Mouse (Mus musculus) limb, embryonic 14.5 days (tissue): ENCODE measurements at regions not wholly inside any gene's neighbourhood (a gene's known extent, or its start where the extent isn't known, plus 50 kb on each side); places are given as distances from the start of the nearest gene placed in this dataset.
A peak's percentile ranks its signal among the peaks of the same experiment; 100 is the strongest.

Experiments
- ATAC-seq: fragments of 200-750 bp; cut with Nextera tagmentation; 2 replicates; pipeline ENCODE4 v1.8.0; 2017; ENCODE audit warnings: low read depth, moderate number of reproducible peaks, moderate TSS enrichment; ENCODE audit not compliant: low FRiP score
- DNase-seq: peaks from one replicate; pipeline ENCODE4 v3.0.0-alpha.2; 2015; ENCODE audit warnings: low spot score
- H3K27ac ChIP-seq: fragments of 300-500 bp; sonication (generic); replicated peaks from 2 replicates; pipeline ENCODE4 v1.5.1; 2014; ENCODE audit warnings: low read depth, mild to moderate bottlenecking, low read length, moderate library complexity, mixed read lengths
- H3K27me3 ChIP-seq: fragments of 300-500 bp; sonication (generic); 2 replicates; pipeline ENCODE4 v1.6.1; 2014; ENCODE audit warnings: low read length, mixed read lengths; ENCODE audit not compliant: control insufficient read depth, insufficient read depth
- H3K36me3 ChIP-seq: fragments of 300-500 bp; sonication (generic); 2 replicates; pipeline ENCODE4 v1.6.1; 2014; ENCODE audit warnings: mild to moderate bottlenecking, low read length, moderate library complexity, mixed read lengths; ENCODE audit not compliant: control insufficient read depth, insufficient read depth
- H3K4me1 ChIP-seq: fragments of 300-500 bp; sonication (generic); 2 replicates; pipeline ENCODE4 v1.6.1; 2014; ENCODE audit warnings: antibody characterized with exemption, low read length, mixed read lengths; ENCODE audit not compliant: control insufficient read depth, insufficient read depth
- H3K4me2 ChIP-seq: fragments of 300-500 bp; sonication (generic); replicated peaks from 2 replicates; pipeline ENCODE4 v1.6.1; 2014; ENCODE audit warnings: low read depth, mild to moderate bottlenecking, low read length, moderate library complexity; ENCODE audit not compliant: severe bottlenecking
- H3K4me3 ChIP-seq: fragments of 300-500 bp; sonication (generic); replicated peaks from 2 replicates; pipeline ENCODE4 v1.5.1; 2014; ENCODE audit warnings: low read length
- H3K9ac ChIP-seq: fragments of 300-500 bp; sonication (generic); 2 replicates; pipeline ENCODE4 v1.6.1; 2014; ENCODE audit warnings: mild to moderate bottlenecking, low read depth, low read length, moderate library complexity; ENCODE audit not compliant: severe bottlenecking
- H3K9me3 ChIP-seq: fragments of 300-500 bp; sonication (generic); 2 replicates; pipeline ENCODE4 v1.6.1; 2016; ENCODE audit warnings: low read length; ENCODE audit not compliant: control insufficient read depth
- POLR2A ChIP-seq: fragments of 200-500 bp; IDR thresholded peaks from 2 replicates; pipeline ENCODE4 v1.8.0; 2012; ENCODE audit warnings: inconsistent platforms, mild to moderate bottlenecking, moderate library complexity, borderline replicate concordance; ENCODE audit not compliant: insufficient read depth, insufficient read length; ENCODE audit errors: extremely low read depth
- WGBS: fragments of 180-500 bp; shearing (Covaris S2); extraction: QIAGEN DNeasy Blood & Tissue Kit; methylation state at CpG from one replicate; pipeline ENCODE4 v1.1.7; 2014; 5-methylcytosine and 5-hydroxymethylcytosine counted together

DNA sequence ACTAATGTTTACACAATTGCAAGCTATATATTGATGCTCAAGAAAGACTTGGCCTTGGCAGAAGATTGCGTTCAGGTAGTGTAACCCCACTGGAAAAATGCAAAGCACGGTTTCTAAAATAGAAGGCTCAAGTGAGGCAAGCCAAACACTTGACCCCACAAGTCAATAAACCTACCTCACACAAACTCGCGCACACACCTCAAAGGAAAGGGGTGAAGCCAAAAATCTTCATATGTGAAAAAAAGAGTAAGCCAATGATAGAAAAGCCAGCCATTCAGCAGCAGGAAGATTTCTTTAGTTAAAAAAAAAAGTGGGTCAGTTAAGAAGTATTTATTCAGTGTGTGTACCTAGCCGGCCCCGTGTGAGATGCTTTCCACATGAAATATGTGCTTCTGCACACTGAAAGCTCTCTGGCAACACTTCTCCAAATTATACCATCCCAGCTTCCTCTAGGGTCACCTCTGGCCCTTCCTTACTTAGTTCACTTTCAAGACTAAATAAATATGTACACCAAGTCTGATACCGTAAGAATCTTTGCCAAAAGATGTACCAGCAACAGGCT is 227.1 kb downstream of the Lmo4 start:
- DNase-seq (no peak), ATAC-seq (no peak)
- no peak overlapping the region for H3K4me3 ChIP-seq
- H3K27me3 ChIP-seq, result no peaks in the 10 kb centered on the region
- no peaks in the 10 kb centered on the region for H3K36me3 ChIP-seq
- no peak overlapping the region for H3K9ac ChIP-seq
- H3K27ac ChIP-seq, result no peak overlapping the region
- TF ChIP-seq POLR2A, result no peak
- no peak overlapping the region for H3K4me2 ChIP-seq
- 89% methylated on average over 7 of the region's 7 CpGs for WGBS
- no peaks in the 10 kb centered on the region for H3K9me3 ChIP-seq
- H3K4me1 ChIP-seq, result no peaks in the 10 kb centered on the region

DNA sequence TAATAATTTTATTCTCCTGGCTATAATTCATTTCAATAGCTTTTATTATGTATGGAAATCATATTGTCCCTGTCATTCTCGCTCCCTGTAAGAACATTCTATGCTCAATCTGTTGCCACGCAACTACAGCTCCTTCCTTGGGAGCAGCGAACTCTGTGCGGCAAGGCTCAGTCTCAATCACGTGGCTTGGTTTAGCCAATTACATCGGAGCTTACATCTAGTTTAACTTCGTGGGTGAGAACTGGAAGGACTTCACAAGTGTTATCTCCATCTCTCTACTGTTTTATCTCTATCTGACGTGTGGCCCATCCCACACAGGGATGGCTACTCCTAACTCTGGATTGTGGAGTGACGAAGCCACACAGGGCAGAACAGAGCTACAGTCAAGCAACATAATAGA is 231.4 kb downstream of the Lmo4 start:
- Histone ChIP-seq H3K27me3 (no peaks in the 10 kb centered on the region), H3K4me3 (no peak overlapping the region), H3K36me3 (no peaks in the 10 kb centered on the region), H3K9me3 (no peaks in the 10 kb centered on the region), H3K4me1 (no peaks in the 10 kb centered on the region), H3K27ac (no peak overlapping the region), H3K4me2 (no peak overlapping the region), H3K9ac (no peak overlapping the region)
- 85% methylated on average over 9 of the region's 9 CpGs for WGBS
- no peak for ATAC-seq
- DNase-seq, result no peak
- no peak for TF ChIP-seq POLR2A

GRCm38 (mm10) chr3:143972351-143972750 is 232.7 kb downstream of the Lmo4 start:
- no peak for ATAC-seq
- H3K27ac ChIP-seq, result no peak overlapping the region
- no peak overlapping the region for H3K4me2 ChIP-seq
- no peak for DNase-seq
- no peaks in the 10 kb centered on the region for H3K36me3 ChIP-seq
- no peak overlapping the region for H3K4me3 ChIP-seq
- H3K9ac ChIP-seq, result no peak overlapping the region
- H3K9me3 ChIP-seq, result no peaks in the 10 kb centered on the region
- H3K27me3 ChIP-seq, result no peaks in the 10 kb centered on the region
- no peak for TF ChIP-seq POLR2A
- no peaks in the 10 kb centered on the region for H3K4me1 ChIP-seq

DNA sequence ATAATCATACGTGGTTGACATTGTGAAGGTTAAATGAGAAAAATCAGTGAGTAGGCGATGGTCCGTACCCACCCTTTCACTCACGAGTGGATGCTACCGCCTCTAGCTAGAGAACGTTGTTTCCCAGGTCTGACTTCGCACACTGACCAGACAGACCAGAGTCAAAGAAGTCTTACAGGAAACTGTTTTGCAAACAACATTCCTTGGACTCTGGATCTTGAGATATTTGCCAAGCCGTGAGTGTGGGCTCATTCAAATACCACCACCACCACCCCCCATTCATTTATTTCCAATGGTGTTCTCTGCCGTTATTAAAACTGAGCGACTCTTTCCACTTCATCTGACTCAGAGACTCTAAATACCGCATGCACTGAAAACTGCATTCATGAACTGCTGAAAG is 234.2 kb downstream of the Lmo4 start:
- no peak overlapping the region for H3K4me2 ChIP-seq
- no peak overlapping the region for H3K9ac ChIP-seq
- TF ChIP-seq POLR2A, result no peak
- DNase-seq (no peak), ATAC-seq (no peak)
- H3K4me1 ChIP-seq, result no peaks in the 10 kb centered on the region
- 81% methylated on average over 11 of the region's 11 CpGs for WGBS
- no peak overlapping the region for H3K4me3 ChIP-seq
- no peaks in the 10 kb centered on the region for H3K36me3 ChIP-seq
- H3K9me3 ChIP-seq, result no peaks in the 10 kb centered on the region
- H3K27ac ChIP-seq, result no peak overlapping the region
- no peaks in the 10 kb centered on the region for H3K27me3 ChIP-seq

DNA sequence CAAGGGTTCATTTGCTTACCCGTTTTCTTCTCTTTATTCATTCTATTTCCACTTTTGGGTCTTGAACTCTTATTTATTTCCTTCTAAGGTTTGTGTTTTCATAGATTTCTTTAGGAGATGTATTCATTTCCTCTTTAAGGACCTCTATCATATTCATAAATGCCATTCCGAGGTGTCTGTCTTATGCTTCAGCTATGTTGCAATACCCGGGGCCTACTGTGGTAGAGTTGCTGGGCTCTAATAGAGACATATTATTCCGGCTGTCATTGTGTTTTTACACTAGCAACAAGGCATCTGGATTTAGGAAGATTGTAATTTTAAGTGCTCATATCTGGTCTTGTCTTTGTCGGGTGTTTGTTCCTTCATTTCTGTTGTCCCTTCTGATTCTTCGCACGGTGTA is 249.5 kb downstream of the Lmo4 start:
- ATAC-seq, result no peak

DNA sequence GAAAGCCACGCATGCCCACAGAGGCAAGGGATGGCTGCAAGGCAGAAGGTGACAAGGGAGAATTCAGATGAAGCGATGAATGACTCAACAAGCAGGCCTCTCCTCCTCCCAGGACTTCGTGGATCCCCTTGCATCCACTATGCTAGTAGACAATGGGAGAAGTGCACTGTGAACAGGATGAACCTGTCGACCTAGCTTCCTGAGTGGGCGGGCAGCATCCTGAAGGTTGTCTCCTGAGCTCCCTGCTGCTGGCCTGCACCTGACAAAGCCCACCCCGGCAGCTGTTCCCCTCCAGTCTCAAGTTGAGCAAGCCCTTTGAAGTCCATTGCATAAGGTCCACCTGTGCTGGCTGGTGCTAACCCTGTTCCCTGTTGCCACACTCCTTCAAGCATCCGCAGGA is 250.2 kb downstream of the Lmo4 start:
- WGBS, result 75% methylated on average over 7 of the region's 7 CpGs
- H3K27ac ChIP-seq, result no peak overlapping the region

More for the DNA sequence above, 249.5 kb downstream of the Lmo4 start:
- Histone ChIP-seq H3K27me3 (no peaks in the 10 kb centered on the region), H3K9ac (no peak overlapping the region), H3K36me3 (no peaks in the 10 kb centered on the region), H3K4me2 (no peak overlapping the region), H3K27ac (no peak overlapping the region), H3K4me1 (peaks cover 10% of the 10 kb centered on the region; the same call in 1 of the 2 replicates), H3K9me3 (no peaks in the 10 kb centered on the region), H3K4me3 (no peak overlapping the region)
- 91% methylated on average over 7 of the region's 7 CpGs for WGBS
- no peak for DNase-seq
- TF ChIP-seq POLR2A, result no peak

More for the DNA sequence above, 250.2 kb downstream of the Lmo4 start:
- Histone ChIP-seq H3K36me3 (no peaks in the 10 kb centered on the region), H3K27me3 (no peaks in the 10 kb centered on the region), H3K4me3 (no peak overlapping the region), H3K4me2 (no peak overlapping the region), H3K9ac (no peak overlapping the region), H3K4me1 (peaks cover 10% of the 10 kb centered on the region; the same call in 1 of the 2 replicates), H3K9me3 (no peaks in the 10 kb centered on the region)
- TF ChIP-seq POLR2A, result no peak
- DNase-seq (peak; percentile 6), ATAC-seq (no peak)
